Mouse (Mus musculus) right cerebral cortex, adult 18-20 months (tissue): ENCODE results near the gene Dnajc16.
"Not testable (repeated sequence)": the region's sequence is repeated elsewhere in the genome, so short reads cannot be mapped to it uniquely, and the experiment has no call there.

Experiments
- DNase-seq: peaks from one replicate; pipeline ENCODE4 v3.0.0; 2022; ENCODE audit warnings: mixed read lengths

The Dnajc16 gene

GRCm38 (mm10) chr4:141794152-141794535, 3.4 kb upstream of the Dnajc16 start:
- no peak for DNase-seq

- DNase-seq, result peak; percentile 96
Measured at GRCm38 (mm10) chr4:141793282-141794151, 2.8 kb upstream of the Dnajc16 start, which contains the start of gene Casp9. Casp9 (plus strand) TSS chr4:141793612.

- peak; percentile 20 for DNase-seq
Measured at GRCm38 (mm10) chr4:141792554-141793281, 2.0 kb upstream of the Dnajc16 start.

- no peak for DNase-seq
Measured at GRCm38 (mm10) chr4:141791951-141792350, 1.2 kb upstream of the Dnajc16 start.

- no peak for DNase-seq
Measured at GRCm38 (mm10) chr4:141791486-141791885, 755 bp upstream of the Dnajc16 start.

GRCm38 (mm10) chr4:141789564-141790218, 1.0 kb downstream of the Dnajc16 start:
- DNase-seq, result no peak

GRCm38 (mm10) chr4:141787462-141787861, 3.3 kb downstream of the Dnajc16 start:
- no peak for DNase-seq

- DNase-seq, result no peak
Measured at GRCm38 (mm10) chr4:141787046-141787445, 3.7 kb downstream of the Dnajc16 start.

GRCm38 (mm10) chr4:141786141-141786540, 4.6 kb downstream of the Dnajc16 start:
- DNase-seq, result no peak

- peak; percentile 60 for DNase-seq
Measured at GRCm38 (mm10) chr4:141784835-141785234, 5.9 kb downstream of the Dnajc16 start.

- no peak for DNase-seq
Measured at GRCm38 (mm10) chr4:141781201-141781985, 9.3 kb downstream of the Dnajc16 start.

- peak; percentile 87 for DNase-seq
Measured at GRCm38 (mm10) chr4:141779828-141780227, 10.9 kb downstream of the Dnajc16 start.

- not testable (repeated sequence) for DNase-seq
Measured at GRCm38 (mm10) chr4:141773019-141773418, 17.7 kb downstream of the Dnajc16 start.

- no peak for DNase-seq
Measured at GRCm38 (mm10) chr4:141771823-141772222, 18.9 kb downstream of the Dnajc16 start.

- no peak for DNase-seq
Measured at GRCm38 (mm10) chr4:141769501-141770160, 21.1 kb downstream of the Dnajc16 start.

- DNase-seq, result peak; percentile 44
Measured at GRCm38 (mm10) chr4:141767353-141768036, 23.2 kb downstream of the Dnajc16 start.

- peak; percentile 26 for DNase-seq
Measured at GRCm38 (mm10) chr4:141766668-141767352, 23.9 kb downstream of the Dnajc16 start.

GRCm38 (mm10) chr4:141766316-141766667, 24.4 kb downstream of the Dnajc16 start:
- peak; percentile 23 for DNase-seq

GRCm38 (mm10) chr4:141765008-141765407, 25.7 kb downstream of the Dnajc16 start:
- DNase-seq, result no peak

GRCm38 (mm10) chr4:141763476-141763875, 27.3 kb downstream of the Dnajc16 start:
- no peak for DNase-seq
